Comparison of ENCODE assay signal across 16 mouse cellular contexts in genomic region chr19:41857816-41858310, GRCm38 (mm10). TPM values are rescaled to one million over a fixed set of nuclear protein-coding genes. Genes with fewer than 3 reads are reported as not detected.
DNase-seq lines count a peak whose midpoint lies in the region; ATAC-seq and TF ChIP-seq lines count a peak whose summit lies in the region.
"Had no signal": no experiment of that assay in that cellular context is flagged by ENCODE, and none has a peak within 500 bp of the region (broad histone marks: within the 10 kb centered on the region; RNA-seq: fewer than 3 reads in every experiment).

No protein-coding gene starts in this region.

- peak overlapping the region; percentile 88 for H3K27ac ChIP-seq in gastrocnemius, adult 2 months
- peak overlapping the region; percentile 5; the same call in 1 of the 2 replicates for H3K27ac ChIP-seq in MEL (ENCODE audit: control insufficient read depth, low read depth, low read length)
- no peak overlapping the region for H3K27ac ChIP-seq in embryonic facial prominence, embryonic 11.5 days (replicated peaks; ENCODE audit: low read depth, low read length)
- H3K27ac ChIP-seq: embryonic facial prominence, embryonic 15.5 days; liver, embryonic 14.5 days had no signal

- no peak for TF ChIP-seq POLR2A in MEL (IDR thresholded peaks at IDR 0.05; ENCODE audit: control insufficient read depth in 1 of 2, insufficient read depth in 1 of 2, low read depth in 1 of 2, low read length in 2 of 2, poor library complexity in 1 of 2)

- H3K27me3 ChIP-seq in MEL (ENCODE audit: control insufficient read depth in 1 of 2, insufficient read depth in 2 of 2, low read length in 2 of 2) = no peaks in the 10 kb centered on the region
- H3K27me3 ChIP-seq in embryonic facial prominence, embryonic 11.5 days (ENCODE audit: control insufficient read depth, insufficient read depth, low read length) = no peaks in the 10 kb centered on the region
- H3K27me3 ChIP-seq: embryonic facial prominence, embryonic 15.5 days had no signal

- TF ChIP-seq CTCF in gastrocnemius, adult 2 months (IDR thresholded peaks at IDR 0.05) = no peak
- no peak for TF ChIP-seq CTCF in MEL (IDR thresholded peaks at IDR 0.05 in 2 of 3, conservative IDR thresholded peaks at IDR 0.05 in 1 of 3; ENCODE audit: control insufficient read depth in 1 of 3, insufficient read depth in 1 of 3, low read depth in 2 of 3, low read length in 3 of 3, poor library complexity in 1 of 3, severe bottlenecking in 1 of 3)

- no peak; a peak in 1 of 4 replicates for TF ChIP-seq EP300 in MEL (IDR thresholded peaks at IDR 0.05; ENCODE audit: low read depth in 1 of 2, low read length in 2 of 2)

- WGBS in embryonic facial prominence, embryonic 11.5 days = 72% methylated on average over 3 of the region's 3 CpGs

- peaks cover 7 to 33% of the 10 kb centered on the region in 2 experiments; a peak in 3 of 4 replicates for H3K36me3 ChIP-seq in MEL (ENCODE audit: control insufficient read depth in 1 of 2, insufficient read depth in 2 of 2, low read length in 2 of 2)
- H3K36me3 ChIP-seq in embryonic facial prominence, embryonic 11.5 days (replicated peaks; ENCODE audit: control insufficient read depth, insufficient read depth, low read depth, low read length) = no peaks in the 10 kb centered on the region

- H3K4me3 ChIP-seq in gastrocnemius, adult 2 months = no peak overlapping the region
- H3K4me3 ChIP-seq in MEL (ENCODE audit: control insufficient read depth in 1 of 2, insufficient read depth in 1 of 2, low read depth in 2 of 2, low read length in 2 of 2) = no peak overlapping the region
- H3K4me3 ChIP-seq in embryonic facial prominence, embryonic 11.5 days (ENCODE audit: low read depth, low read length) = no peak overlapping the region
- H3K4me3 ChIP-seq: embryonic facial prominence, embryonic 15.5 days had no signal

- no peak for TF ChIP-seq RAD21 in MEL (IDR thresholded peaks at IDR 0.05; ENCODE audit: low read depth, low read length)

- no peak for ATAC-seq in embryonic facial prominence, embryonic 11.5 days (replicated peaks; ENCODE audit: insufficient number of reproducible peaks, low FRiP score, low TSS enrichment, low read depth)
- ATAC-seq in megakaryocyte-erythroid progenitor cell, adult 5-6 weeks (replicated peaks; ENCODE audit: low FRiP score, low TSS enrichment, poor library complexity, severe bottlenecking) = 0 out of 2 replicates have a peak, but pooled peaks have one; percentile 5
- ATAC-seq: forebrain, embryonic 14.5 days; hindbrain, embryonic 16.5 days had no signal

- intact Hi-C loops in gastrocnemius, adult 2 months (cut with DNase I) = no loop called here

- H3K79me2 ChIP-seq in MEL (ENCODE audit: control insufficient read depth, insufficient read depth, low read length, poor library complexity) = no peaks in the 10 kb centered on the region

- DNase-seq in gastrocnemius, adult 2 months = peak; percentile 44
- DNase-seq in gastrocnemius, postnatal 10 days = no peak
- DNase-seq in MEL (ENCODE audit: low read depth, low spot score) = peak; percentile 37
- DNase-seq in embryonic facial prominence, embryonic 11.5 days (ENCODE audit: low spot score) = peak; percentile 11
- no peak for DNase-seq in ovary, adult 18-20 months (ENCODE audit: low spot score)
- no peak for DNase-seq in right cerebral cortex, postnatal 10 days (ENCODE audit: low spot score in 2 of 2)
- DNase-seq: adrenal gland, postnatal 25 days; cerebellum, adult 9-11 months; gastrocnemius, postnatal 14 days; kidney, postnatal 14 days had no signal

- no peaks in the 10 kb centered on the region for H3K9me3 ChIP-seq in MEL (replicated peaks; ENCODE audit: insufficient read depth, low read length)
- no peaks in the 10 kb centered on the region for H3K9me3 ChIP-seq in embryonic facial prominence, embryonic 11.5 days (replicated peaks; ENCODE audit: control insufficient read depth, low read length)
- H3K9me3 ChIP-seq: embryonic facial prominence, embryonic 15.5 days had no signal

- H3K4me2 ChIP-seq in embryonic facial prominence, embryonic 11.5 days (ENCODE audit: low read depth, low read length) = no peak overlapping the region
- H3K4me2 ChIP-seq: embryonic facial prominence, embryonic 15.5 days; heart, embryonic 11.5 days had no signal

- H3K4me1 ChIP-seq in MEL (ENCODE audit: control insufficient read depth in 1 of 2, insufficient read depth in 2 of 2, low read length in 2 of 2) = peaks cover 24 to 31% of the 10 kb centered on the region in 2 experiments
- no peaks in the 10 kb centered on the region for H3K4me1 ChIP-seq in embryonic facial prominence, embryonic 11.5 days (ENCODE audit: control insufficient read depth, insufficient read depth, low read length)

- H3K9ac ChIP-seq in MEL (ENCODE audit: control insufficient read depth, low read depth, low read length, poor library complexity, severe bottlenecking) = no peak overlapping the region
- no peak overlapping the region for H3K9ac ChIP-seq in embryonic facial prominence, embryonic 11.5 days (replicated peaks; ENCODE audit: low read length)
- H3K9ac ChIP-seq: embryonic facial prominence, embryonic 15.5 days; liver, embryonic 14.5 days had no signal

TF ChIP-seq in MEL, 35 proteins besides CTCF, POLR2A, EP300 and RAD21:
- TF ChIP-seq MAZ (IDR thresholded peaks at IDR 0.05; ENCODE audit: low read depth, low read length) (peak; percentile 8; the same call in 1 of the 2 replicates), POLR2AphosphoS5 (IDR thresholded peaks at IDR 0.05; ENCODE audit: borderline replicate concordance, low read depth, low read length) (no peak)
TF ChIP-seq in MEL: peak in this region for 1.

RNA-seq across cellular contexts. Expression of gene Frat2, which starts 9.9 kb away (rescaled TPM):
- 10 to 100 TPM; 15.6 to 22.2 TPM for total RNA-seq in gastrocnemius, adult 2 months (2021)
- 10 to 100 TPM; 17.3 to 23.7 TPM for total RNA-seq in gastrocnemius, postnatal 10 days (2021)
- 55.6 and 58.2 TPM in 2 replicates for total RNA-seq in MEL (2012; rRNA removed)
- 100 to 1,000 TPM in 1 of 2 experiments, not detected in 1; 110 TPM for polyA plus RNA-seq in MEL (2012; ENCODE audit: insufficient read depth in 1 of 2, insufficient read length in 2 of 2, low read depth in 1 of 2, low replicate concordance in 2 of 2, missing spikeins in 1 of 2)
- polyA plus RNA-seq in embryonic facial prominence, embryonic 11.5 days (2014; fragmentation: Nextera tagmentation; extraction: Ambion mirVana) = 5.1 and 5.3 TPM in 2 replicates
- total RNA-seq in megakaryocyte-erythroid progenitor cell, adult 5-6 weeks (2014; fragmentation: Nextera tagmentation) = 30.5 and 32.9 TPM in 2 replicates
- total RNA-seq in megakaryocyte-erythroid progenitor cell, adult 5-6 weeks (2017) = 55.8 and 63.7 TPM in 2 replicates

RNA-seq across cellular contexts. Expression of gene Frat1, which starts 28.1 kb away (rescaled TPM):
- 1 to 10 TPM; 6.3 to 6.8 TPM for total RNA-seq in gastrocnemius, adult 2 months (2021)
- total RNA-seq in gastrocnemius, postnatal 10 days (2021) = 1 to 10 TPM; 5.6 to 6.1 TPM
- 26.7 and 36.0 TPM in 2 replicates for total RNA-seq in MEL (2012; rRNA removed)
- 10 to 100 TPM in 1 of 2 experiments, not detected in 1; 31.5 TPM for polyA plus RNA-seq in MEL (2012; ENCODE audit: insufficient read depth in 1 of 2, insufficient read length in 2 of 2, low read depth in 1 of 2, low replicate concordance in 2 of 2, missing spikeins in 1 of 2)
- polyA plus RNA-seq in embryonic facial prominence, embryonic 11.5 days (2014; fragmentation: Nextera tagmentation; extraction: Ambion mirVana) = 7.9 and 8.7 TPM in 2 replicates
- 18.1 and 25.6 TPM in 2 replicates for total RNA-seq in megakaryocyte-erythroid progenitor cell, adult 5-6 weeks (2014; fragmentation: Nextera tagmentation)
- total RNA-seq in megakaryocyte-erythroid progenitor cell, adult 5-6 weeks (2017) = 17.7 and 32.4 TPM in 2 replicates

RNA-seq across cellular contexts. Expression of gene Rrp12, which starts 38.1 kb away (rescaled TPM):
- 10 to 100 TPM; 30.5 to 31.4 TPM for total RNA-seq in gastrocnemius, adult 2 months (2021)
- 10 to 100 TPM; 27.6 to 28.4 TPM for total RNA-seq in gastrocnemius, postnatal 10 days (2021)
- 93.8 and 106 TPM in 2 replicates for total RNA-seq in MEL (2012; rRNA removed)
- polyA plus RNA-seq in MEL (2012; ENCODE audit: insufficient read depth in 1 of 2, insufficient read length in 2 of 2, low read depth in 1 of 2, low replicate concordance in 2 of 2, missing spikeins in 1 of 2) = 100 to 1,000 TPM in 1 of 2 experiments, 10 to 100 TPM in 1; 44.5 to 134 TPM
- polyA plus RNA-seq in embryonic facial prominence, embryonic 11.5 days (2014; fragmentation: Nextera tagmentation; extraction: Ambion mirVana) = 14.0 and 14.5 TPM in 2 replicates
- 21.0 and 31.4 TPM in 2 replicates for total RNA-seq in megakaryocyte-erythroid progenitor cell, adult 5-6 weeks (2014; fragmentation: Nextera tagmentation)
- total RNA-seq in megakaryocyte-erythroid progenitor cell, adult 5-6 weeks (2017) = 26.5 and 36.0 TPM in 2 replicates

RNA-seq across cellular contexts. Expression of gene Pgam1, which starts 53.9 kb away (rescaled TPM):
- 10 to 100 TPM; 14.4 to 25.0 TPM for total RNA-seq in gastrocnemius, adult 2 months (2021)
- total RNA-seq in gastrocnemius, postnatal 10 days (2021) = 10 to 100 TPM; 31.3 to 34.2 TPM
- 267 and 714 TPM in 2 replicates for total RNA-seq in MEL (2012; rRNA removed)
- polyA plus RNA-seq in MEL (2012; ENCODE audit: insufficient read depth in 1 of 2, insufficient read length in 2 of 2, low read depth in 1 of 2, low replicate concordance in 2 of 2, missing spikeins in 1 of 2) = 100 to 1,000 TPM; 220 to 756 TPM
- polyA plus RNA-seq in embryonic facial prominence, embryonic 11.5 days (2014; fragmentation: Nextera tagmentation; extraction: Ambion mirVana) = 787 and 839 TPM in 2 replicates
- 27.0 and 67.3 TPM in 2 replicates for total RNA-seq in megakaryocyte-erythroid progenitor cell, adult 5-6 weeks (2014; fragmentation: Nextera tagmentation)
- 30.1 and 34.7 TPM in 2 replicates for total RNA-seq in megakaryocyte-erythroid progenitor cell, adult 5-6 weeks (2017)

RNA-seq across cellular contexts. Expression of gene Arhgap19, which starts 56.0 kb away (rescaled TPM):
- total RNA-seq in gastrocnemius, adult 2 months (2021) = 1 to 10 TPM; 7.7 to 9.6 TPM
- total RNA-seq in gastrocnemius, postnatal 10 days (2021) = 10 to 100 TPM in 1 of 2 experiments, 1 to 10 TPM in 1; 9.5 to 11.6 TPM
- total RNA-seq in MEL (2012; rRNA removed) = 47.5 and 53.9 TPM in 2 replicates
- 10 to 100 TPM in 1 of 2 experiments, not detected in 1; 67.9 TPM for polyA plus RNA-seq in MEL (2012; ENCODE audit: insufficient read depth in 1 of 2, insufficient read length in 2 of 2, low read depth in 1 of 2, low replicate concordance in 2 of 2, missing spikeins in 1 of 2)
- polyA plus RNA-seq in embryonic facial prominence, embryonic 11.5 days (2014; fragmentation: Nextera tagmentation; extraction: Ambion mirVana) = 47.6 and 48.1 TPM in 2 replicates
- 41.0 and 44.7 TPM in 2 replicates for total RNA-seq in megakaryocyte-erythroid progenitor cell, adult 5-6 weeks (2014; fragmentation: Nextera tagmentation)
- total RNA-seq in megakaryocyte-erythroid progenitor cell, adult 5-6 weeks (2017) = 34.1 and 40.5 TPM in 2 replicates

Comparison
In these comparisons a context has a peak if more than half of its experiments do, and no peak if none do; other contexts are left out.
1. DNase-seq: peak in gastrocnemius, adult 2 months (single experiment), MEL (single experiment) and embryonic facial prominence, embryonic 11.5 days (single experiment); none in gastrocnemius, postnatal 10 days (single experiment), ovary, adult 18-20 months (single experiment) and right cerebral cortex, postnatal 10 days (0 of 2).